Mouse (Mus musculus) gastrocnemius, adult 8-10 months (tissue): ENCODE results near the gene Otor. TPM values are rescaled to one million over a fixed set of nuclear protein-coding genes. Genes with fewer than 3 reads are reported as not detected.

Source experiments
- DNase-seq, 2 experiments: peaks; one replicate each; pipeline ENCODE4 v3.0.0; 2022; ENCODE audit warnings: low spot score in 2 of 2
- total RNA-seq, 4 experiments: library from RNA; stranded (reverse); gene quantifications; 2 replicates each; pipeline ENCODE4 v1.2.4; 2022

Gene Otor
- total RNA-seq, 4 experiments from 2014 or later, result not detected

- no peak for DNase-seq
These were observed 39.9 kb downstream of the Otor start for GRCm38 (mm10) chr2:143118221-143118620.

GRCm38 (mm10) chr2:143131098-143131646 lies 52.9 kb downstream of the Otor start:
- no peak for DNase-seq

Other genes with a start within 250 kb of the Otor start
- gene Kif16b, start 176.9 kb upstream of the Otor start, total RNA-seq, result 10 to 100 TPM; 34.5 to 50.7 (median 42.1) TPM
- gene Snrpb2, start 15.4 kb upstream of the Otor start, total RNA-seq, result 10 to 100 TPM; 14.0 to 21.1 (median 17.6) TPM